Mouse (Mus musculus): ENCODE data around the gene Golga5. TPM values are rescaled to one million over a fixed set of nuclear protein-coding genes. Genes with fewer than 3 reads are reported as not detected.

Gene Golga5
- polyA plus RNA-seq, 1 experiment from 2014 or later = 40.3 TPM

GRCm38 (mm10) chr12:102432238-102432637 is 36.7 kb upstream of the Golga5 start:
- 77% methylated on average over 12 of the region's 12 CpGs for WGBS
- Histone ChIP-seq H3K9me3 (no peaks in the 10 kb centered on the region), H3K36me3 (no peaks in the 10 kb centered on the region), H3K27me3 (no peaks in the 10 kb centered on the region), H3K4me3 (no peak overlapping the region), H3K27ac (no peak overlapping the region), H3K4me2 (no peak overlapping the region), H3K4me1 (peaks cover 5% of the 10 kb centered on the region), H3K9ac (no peak overlapping the region)
- ATAC-seq (ENCODE audit: insufficient number of reproducible peaks, insufficient read depth, low FRiP score, low TSS enrichment, low read depth) = no peak

DNA sequence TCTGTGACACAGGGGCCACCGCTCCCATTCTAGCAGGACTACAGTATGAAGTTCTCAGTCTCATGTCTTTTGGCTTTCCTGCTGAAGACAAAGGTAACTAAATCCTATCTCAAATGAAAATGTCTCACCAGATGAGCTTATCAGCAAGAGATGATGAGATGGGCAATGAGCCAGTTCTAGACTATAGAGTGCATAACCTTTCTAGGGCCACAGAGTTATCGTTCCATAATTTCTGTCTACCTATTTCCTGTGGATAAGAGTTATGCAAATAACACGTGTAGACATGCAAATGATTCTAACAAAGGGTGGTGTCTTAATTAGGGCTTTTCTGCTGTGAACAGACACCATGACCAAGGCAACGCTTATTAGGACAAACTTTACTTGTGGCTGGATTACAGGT is 34.8 kb upstream of the Golga5 start:
- H3K4me1 ChIP-seq = peaks cover 18% of the 10 kb centered on the region
- H3K27ac ChIP-seq = no peak overlapping the region
- no peak overlapping the region for H3K4me2 ChIP-seq
- H3K9ac ChIP-seq = no peak overlapping the region
- no peak overlapping the region for H3K4me3 ChIP-seq
- WGBS = 87% methylated on average over 4 of the region's 4 CpGs
- no peaks in the 10 kb centered on the region for H3K9me3 ChIP-seq
- H3K36me3 ChIP-seq = no peaks in the 10 kb centered on the region
- H3K27me3 ChIP-seq = no peaks in the 10 kb centered on the region
- ATAC-seq (ENCODE audit: insufficient number of reproducible peaks, insufficient read depth, low FRiP score, low TSS enrichment, low read depth) = no peak

DNA sequence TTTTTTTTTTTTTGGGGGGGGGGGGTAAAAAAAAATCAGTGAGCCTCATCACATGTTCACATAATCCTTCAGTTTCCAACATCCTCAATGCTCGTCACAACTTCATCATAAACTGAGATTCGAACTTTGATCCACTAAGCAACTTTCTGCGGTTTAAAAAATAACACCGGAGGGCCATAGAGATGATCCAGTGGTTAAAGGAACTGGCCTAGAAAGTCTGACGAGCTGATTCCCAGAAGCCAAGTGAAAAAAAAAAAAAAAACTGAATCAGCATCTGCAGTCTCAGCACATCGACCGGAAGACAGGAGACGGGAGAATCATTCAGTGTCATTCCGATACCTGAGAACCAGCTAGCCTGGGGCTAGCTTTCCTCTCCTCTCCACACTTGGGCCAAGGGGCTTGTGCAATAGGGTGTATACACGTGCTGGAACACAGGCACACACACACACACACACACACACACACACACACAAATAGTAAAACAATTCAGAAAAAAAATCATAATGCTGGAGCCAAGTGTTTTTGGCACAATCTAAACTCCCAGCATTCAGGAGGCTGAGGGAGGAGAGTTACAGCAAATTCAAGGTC is 31.9 kb upstream of the Golga5 start:
- peak overlapping the region; percentile 20; the same call in 1 of the 2 replicates for H3K4me2 ChIP-seq
- no peak overlapping the region; the same call in 1 of the 2 replicates for H3K27ac ChIP-seq
- no peaks in the 10 kb centered on the region for H3K27me3 ChIP-seq
- whole genome bisulfite sequencing = 53% methylated on average over 10 of the region's 10 CpGs
- no peaks in the 10 kb centered on the region for H3K9me3 ChIP-seq
- no peak overlapping the region for H3K4me3 ChIP-seq
- no peak overlapping the region for H3K9ac ChIP-seq
- H3K4me1 ChIP-seq = peaks cover 19% of the 10 kb centered on the region
- no peaks in the 10 kb centered on the region for H3K36me3 ChIP-seq
- no peak for ATAC-seq (ENCODE audit: insufficient number of reproducible peaks, insufficient read depth, low FRiP score, low TSS enrichment, low read depth)

GRCm38 (mm10) chr12:102437952-102438351 is 31.0 kb upstream of the Golga5 start:
- Histone ChIP-seq H3K36me3 (no peaks in the 10 kb centered on the region), H3K9ac (no peak overlapping the region), H3K27ac (no peak overlapping the region), H3K4me2 (peak overlapping the region; percentile 74), H3K4me3 (peak overlapping the region; percentile 65), H3K4me1 (peaks cover 18% of the 10 kb centered on the region), H3K9me3 (no peaks in the 10 kb centered on the region), H3K27me3 (no peaks in the 10 kb centered on the region)
- WGBS = 76% methylated on average over 5 of the region's 5 CpGs
- ATAC-seq (ENCODE audit: insufficient number of reproducible peaks, insufficient read depth, low FRiP score, low TSS enrichment, low read depth) = no peak

- peak overlapping the region; percentile 65 for H3K4me3 ChIP-seq
- H3K4me2 ChIP-seq = peak overlapping the region; percentile 74
- no peaks in the 10 kb centered on the region for H3K27me3 ChIP-seq
- no peaks in the 10 kb centered on the region for H3K36me3 ChIP-seq
- peaks cover 18% of the 10 kb centered on the region for H3K4me1 ChIP-seq
- WGBS = 2% methylated on average over 20 of the region's 20 CpGs
- no peaks in the 10 kb centered on the region for H3K9me3 ChIP-seq
- H3K9ac ChIP-seq = peak overlapping the region; percentile 77
- ATAC-seq (ENCODE audit: insufficient number of reproducible peaks, insufficient read depth, low FRiP score, low TSS enrichment, low read depth) = 0 out of 2 replicates have a peak, but pooled peaks have one; percentile 20
- H3K27ac ChIP-seq = peak overlapping the region; percentile 51; the same call in 1 of the 2 replicates
Measured at GRCm38 (mm10) chr12:102438983-102439631, 29.8 kb upstream of the Golga5 start.

- H3K27ac ChIP-seq = peak within 1 kb of the TSS; percentile 51; the same call in 1 of the 2 replicates
- WGBS = under 1% methylated on average over 28 of the region's 28 CpGs
- peak; percentile 99 for ATAC-seq (ENCODE audit: insufficient number of reproducible peaks, insufficient read depth, low FRiP score, low TSS enrichment, low read depth)
Measured at GRCm38 (mm10) chr12:102439632-102440023, 29.3 kb upstream of the Golga5 start, which contains the start of gene Lgmn. Gene Lgmn (minus strand): TSS chr12:102439813.

DNA sequence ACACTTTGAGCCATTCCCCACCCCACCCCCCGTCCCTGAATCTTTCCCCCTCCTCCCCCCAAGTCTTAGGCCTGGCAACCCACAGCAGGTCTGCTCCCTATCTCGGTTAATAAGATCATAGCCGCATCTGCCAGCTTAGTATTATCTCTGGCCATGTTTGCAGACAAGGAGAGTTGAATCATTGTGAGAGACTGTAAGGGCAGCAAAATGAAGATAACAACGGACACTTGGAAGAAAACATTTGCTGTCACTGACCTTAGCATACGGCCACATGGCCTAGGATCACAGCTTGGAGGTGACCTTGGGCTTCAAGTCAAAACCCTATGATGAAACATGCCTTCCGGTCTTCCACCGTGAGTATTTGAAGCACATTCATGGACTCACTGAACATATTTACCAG is 28.4 kb upstream of the Golga5 start:
- Histone ChIP-seq H3K4me3 (no peak overlapping the region), H3K27ac (no peak overlapping the region), H3K4me2 (no peak overlapping the region), H3K9me3 (no peaks in the 10 kb centered on the region), H3K27me3 (no peaks in the 10 kb centered on the region), H3K9ac (no peak overlapping the region), H3K36me3 (no peaks in the 10 kb centered on the region), H3K4me1 (peaks cover 18% of the 10 kb centered on the region)
- WGBS = 87% methylated on average over 7 of the region's 7 CpGs
- no peak for ATAC-seq (ENCODE audit: insufficient number of reproducible peaks, insufficient read depth, low FRiP score, low TSS enrichment, low read depth)

More at GRCm38 (mm10) chr12:102439632-102440023, 29.3 kb upstream of the Golga5 start, which contains the start of gene Lgmn:
- Histone ChIP-seq H3K9ac (peak within 1 kb of the TSS; percentile 77), H3K36me3 (no peaks in the 10 kb centered on the region), H3K27me3 (no peaks in the 10 kb centered on the region), H3K4me1 (peaks cover 18% of the 10 kb centered on the region), H3K4me2 (peak within 1 kb of the TSS; percentile 74), H3K9me3 (no peaks in the 10 kb centered on the region), H3K4me3 (peak within 1 kb of the TSS; percentile 65)

DNA sequence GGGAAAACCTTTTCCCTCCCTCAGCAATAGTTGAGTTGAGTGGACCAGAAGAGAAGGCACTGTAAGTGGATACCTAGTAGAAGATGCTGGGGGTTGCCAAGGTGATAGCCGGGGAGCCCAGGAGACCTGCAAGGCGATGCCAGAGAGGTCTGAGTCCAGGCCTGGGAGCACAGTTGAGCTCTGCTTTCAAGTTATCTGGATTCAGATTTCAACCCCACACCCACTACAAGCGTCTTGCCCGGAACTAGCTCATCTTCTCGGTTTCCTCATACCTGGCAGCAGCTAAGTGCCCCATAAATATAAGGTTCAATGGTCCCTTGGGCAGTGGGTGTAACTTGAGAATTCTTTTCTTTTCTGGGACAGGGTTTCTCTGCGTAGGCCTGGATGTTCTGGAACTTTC is 27.8 kb upstream of the Golga5 start:
- Histone ChIP-seq H3K4me1 (peaks cover 18% of the 10 kb centered on the region), H3K4me2 (no peak overlapping the region), H3K36me3 (no peaks in the 10 kb centered on the region), H3K27ac (no peak overlapping the region), H3K9ac (no peak overlapping the region), H3K9me3 (no peaks in the 10 kb centered on the region), H3K4me3 (no peak overlapping the region), H3K27me3 (no peaks in the 10 kb centered on the region)
- 54% methylated on average over 6 of the region's 6 CpGs for WGBS
- ATAC-seq (ENCODE audit: insufficient number of reproducible peaks, insufficient read depth, low FRiP score, low TSS enrichment, low read depth) = no peak

- Histone ChIP-seq H3K4me3 (no peak overlapping the region), H3K4me1 (peaks cover 18% of the 10 kb centered on the region), H3K36me3 (no peaks in the 10 kb centered on the region), H3K9me3 (no peaks in the 10 kb centered on the region), H3K27me3 (no peaks in the 10 kb centered on the region), H3K27ac (no peak overlapping the region), H3K4me2 (no peak overlapping the region), H3K9ac (no peak overlapping the region)
- ATAC-seq (ENCODE audit: insufficient number of reproducible peaks, insufficient read depth, low FRiP score, low TSS enrichment, low read depth) = no peak
- 87% methylated on average over 15 of the region's 15 CpGs for WGBS
Measured at GRCm38 (mm10) chr12:102442639-102443038, 26.3 kb upstream of the Golga5 start.

GRCm38 (mm10) chr12:102443676-102444075 is 25.3 kb upstream of the Golga5 start:
- H3K36me3 ChIP-seq = no peaks in the 10 kb centered on the region
- no peaks in the 10 kb centered on the region for H3K27me3 ChIP-seq
- H3K4me1 ChIP-seq = peaks cover 9% of the 10 kb centered on the region
- no peak overlapping the region for H3K9ac ChIP-seq
- ATAC-seq (ENCODE audit: insufficient number of reproducible peaks, insufficient read depth, low FRiP score, low TSS enrichment, low read depth) = no peak
- WGBS = 71% methylated on average over 5 of the region's 5 CpGs
- H3K27ac ChIP-seq = no peak overlapping the region
- H3K4me2 ChIP-seq = no peak overlapping the region
- no peaks in the 10 kb centered on the region for H3K9me3 ChIP-seq
- no peak overlapping the region for H3K4me3 ChIP-seq

DNA sequence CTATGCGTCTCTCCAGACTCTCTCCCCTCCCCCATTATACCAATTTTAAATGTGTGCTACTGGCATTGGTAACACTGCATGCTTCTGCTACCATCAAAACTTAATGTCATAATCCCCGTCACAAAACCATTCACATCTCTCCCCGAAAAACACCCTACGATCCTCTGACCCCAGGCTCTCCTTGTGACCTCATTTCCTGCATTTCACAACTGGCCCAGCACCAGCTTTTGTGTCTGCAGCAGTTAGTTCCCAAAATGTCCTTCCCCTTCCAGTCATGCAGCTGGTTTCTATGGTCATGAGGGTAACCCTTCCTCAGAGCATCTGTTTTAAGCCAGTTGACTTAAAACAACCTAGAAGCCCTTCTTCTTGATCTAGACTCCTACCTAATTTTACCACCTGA is 23.5 kb upstream of the Golga5 start:
- no peaks in the 10 kb centered on the region for H3K9me3 ChIP-seq
- no peak overlapping the region for H3K9ac ChIP-seq
- WGBS = 55% methylated on average over 4 of the region's 4 CpGs
- H3K27me3 ChIP-seq = no peaks in the 10 kb centered on the region
- H3K4me3 ChIP-seq = no peak overlapping the region
- H3K4me2 ChIP-seq = no peak overlapping the region
- no peak overlapping the region for H3K27ac ChIP-seq
- no peaks in the 10 kb centered on the region for H3K4me1 ChIP-seq
- ATAC-seq (ENCODE audit: insufficient number of reproducible peaks, insufficient read depth, low FRiP score, low TSS enrichment, low read depth) = no peak
- no peaks in the 10 kb centered on the region for H3K36me3 ChIP-seq

DNA sequence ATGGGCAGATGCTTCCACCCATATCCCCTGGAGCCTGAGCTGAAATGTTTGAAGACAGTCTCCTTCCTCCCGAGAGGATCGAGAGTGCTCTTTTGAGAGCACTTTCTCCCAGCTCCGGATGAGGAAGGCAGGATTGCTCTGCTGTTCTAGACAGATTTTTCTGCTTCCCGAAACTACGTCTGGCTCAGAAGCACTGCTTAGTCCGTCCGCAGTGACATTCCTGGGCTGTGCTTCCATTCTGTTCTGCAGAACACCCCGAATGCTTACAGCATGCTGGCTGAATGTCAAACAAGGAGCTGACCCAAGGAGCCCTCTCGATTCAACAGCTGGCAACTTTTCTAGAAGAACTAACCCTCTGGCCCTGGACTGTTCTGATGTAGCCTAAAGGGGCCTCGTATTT is 18.5 kb upstream of the Golga5 start:
- Histone ChIP-seq H3K36me3 (no peaks in the 10 kb centered on the region), H3K4me3 (no peak overlapping the region), H3K9me3 (no peaks in the 10 kb centered on the region), H3K27me3 (no peaks in the 10 kb centered on the region), H3K27ac (no peak overlapping the region; the same call in 1 of the 2 replicates), H3K9ac (no peak overlapping the region), H3K4me1 (0 out of 2 replicates have a peak, but pooled peaks cover 2% of the 10 kb centered on the region), H3K4me2 (no peak overlapping the region)
- 60% methylated on average over 10 of the region's 10 CpGs for WGBS
- ATAC-seq (ENCODE audit: insufficient number of reproducible peaks, insufficient read depth, low FRiP score, low TSS enrichment, low read depth) = no peak; the same call in 1 of the 2 replicates

All from embryonic facial prominence, embryonic 13.5 days (tissue).